Mouse (Mus musculus): Measurements from ENCODE around the gene Mllt11. TPM values are rescaled to one million over a fixed set of nuclear protein-coding genes. Genes with fewer than 3 reads are reported as not detected.
"Not testable (repeated sequence)": the region's sequence is repeated elsewhere in the genome, so short reads cannot be mapped to it uniquely, and the experiment has no call there.

Gene Mllt11
- total RNA-seq, 2 experiments from 2014 or later: 329 to 339 TPM

GRCm38 (mm10) chr3:95227214-95227613 is 4.8 kb downstream of the Mllt11 start:
- no peak for DNase-seq (ENCODE audit: low spot score in 2 of 2)
- intact Hi-C loops (cut with DNase I): loop anchor here (1.0 to 5.0 kb wide), 2 partner anchors 10 to 55 kb away; partner anchors contain the start of genes Gabpb2, Mindy1 and Prune1

GRCm38 (mm10) chr3:95224295-95224694 is 7.7 kb downstream of the Mllt11 start:
- intact Hi-C loops (cut with DNase I): no loop called here

DNA sequence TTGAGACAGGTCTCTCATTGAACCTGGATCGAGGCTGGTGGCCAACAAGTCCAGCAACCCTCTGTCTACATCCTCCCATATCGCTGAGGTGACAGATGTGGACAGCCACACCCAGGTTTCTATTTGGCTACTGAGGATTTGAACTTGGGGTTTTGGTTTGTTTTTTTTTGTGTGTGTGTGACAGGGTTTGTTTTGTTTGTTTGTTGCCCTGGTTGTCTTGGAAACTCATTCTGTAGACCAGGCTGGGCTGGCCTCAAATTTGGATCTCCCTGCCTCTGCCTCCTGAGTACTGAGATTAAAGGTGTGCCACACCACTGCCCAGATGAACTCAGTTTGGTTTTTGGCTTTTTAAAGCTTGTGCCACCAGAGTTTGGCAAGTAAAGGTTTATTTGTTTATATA is 8.9 kb downstream of the Mllt11 start:
- intact Hi-C loops (cut with DNase I): no loop called here
- DNase-seq (ENCODE audit: low spot score in 2 of 2): no peak

More at GRCm38 (mm10) chr3:95224295-95224694, 7.7 kb downstream of the Mllt11 start:
- no peak for DNase-seq (ENCODE audit: low spot score in 2 of 2)

GRCm38 (mm10) chr3:95218466-95219137 is 13.4 kb downstream of the Mllt11 start:
- DNase-seq (ENCODE audit: low spot score in 2 of 2): no peak
- intact Hi-C loops (cut with DNase I): loop anchor here (5.0 to 10.0 kb wide), 2 partner anchors 46 to 76 kb away; partner anchors contain the start of gene Tnfaip8l2

DNA sequence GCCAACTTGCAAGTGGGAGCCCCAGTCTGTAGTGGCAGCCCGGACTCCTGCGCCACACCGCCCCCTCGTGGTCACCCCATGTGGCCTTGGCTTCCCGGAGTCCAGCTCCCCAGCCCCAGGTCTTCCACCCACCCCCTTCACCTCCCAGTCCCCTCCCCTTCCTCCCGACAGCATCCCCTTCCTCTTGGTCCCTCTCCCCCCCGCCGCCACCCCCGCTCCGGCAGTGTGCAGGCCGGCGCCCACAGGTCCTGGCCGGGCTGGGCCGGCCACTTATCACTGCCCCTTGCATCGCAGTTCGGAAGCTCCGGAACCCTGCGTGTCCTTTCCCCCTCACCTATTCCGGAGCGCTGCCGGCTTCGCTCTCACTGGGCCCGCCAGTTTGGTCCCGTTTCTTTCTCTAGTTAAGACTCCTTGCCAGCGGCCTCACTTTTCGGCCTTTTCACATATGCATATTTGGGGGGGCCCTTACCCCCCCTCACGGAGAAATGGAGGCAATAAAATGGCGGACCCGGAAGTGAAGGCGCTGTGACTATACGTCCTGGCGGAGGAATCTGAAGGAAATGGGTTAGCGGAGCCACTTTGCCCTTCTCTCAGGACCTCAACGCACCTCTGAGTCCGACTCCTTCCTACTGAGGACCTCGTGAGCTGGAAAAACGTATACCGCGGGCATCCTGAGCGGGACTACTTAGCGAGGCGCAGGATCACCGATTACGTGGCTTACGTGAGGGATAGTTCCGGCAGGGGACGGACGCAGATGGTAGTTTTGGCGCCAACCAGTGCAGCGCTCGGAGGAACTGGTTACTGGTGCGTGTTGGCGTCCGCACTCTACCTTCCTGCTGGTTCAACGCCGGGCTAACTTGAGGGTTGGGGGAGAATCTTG is 14.5 kb downstream of the Mllt11 start, which contains the start of gene Gabpb2:
Gabpb2 (minus strand) TSS at position 662 of the 880 bp plus-strand sequence.
- DNase-seq (ENCODE audit: low spot score in 2 of 2): peak; percentile 88 to 90
- intact Hi-C loops (cut with DNase I): loop anchor here (1.0 to 10.0 kb wide), 3 partner anchors 10 to 75 kb away; partner anchors contain the start of gene Tnfaip8l2

GRCm38 (mm10) chr3:95216655-95217254 is 15.2 kb downstream of the Mllt11 start:
- DNase-seq (ENCODE audit: low spot score in 2 of 2): no peak
- intact Hi-C loops (cut with DNase I): loop anchor here (1.0 to 10.0 kb wide), 3 partner anchors 11 to 74 kb away; partner anchors contain the start of gene Tnfaip8l2

GRCm38 (mm10) chr3:95213609-95213975 is 18.4 kb downstream of the Mllt11 start:
- intact Hi-C loops (cut with DNase I): loop anchor here (10.0 kb wide), 1 partner anchor 51 kb away; no protein-coding TSS in a partner anchor
- no peak for DNase-seq (ENCODE audit: low spot score in 2 of 2)

- intact Hi-C loops (cut with DNase I): loop anchor here (10.0 kb wide), 1 partner anchor 52 kb away; no protein-coding TSS in a partner anchor
- DNase-seq (ENCODE audit: low spot score in 2 of 2): not testable (repeated sequence)
Measured at GRCm38 (mm10) chr3:95212889-95213608, 18.9 kb downstream of the Mllt11 start.

DNA sequence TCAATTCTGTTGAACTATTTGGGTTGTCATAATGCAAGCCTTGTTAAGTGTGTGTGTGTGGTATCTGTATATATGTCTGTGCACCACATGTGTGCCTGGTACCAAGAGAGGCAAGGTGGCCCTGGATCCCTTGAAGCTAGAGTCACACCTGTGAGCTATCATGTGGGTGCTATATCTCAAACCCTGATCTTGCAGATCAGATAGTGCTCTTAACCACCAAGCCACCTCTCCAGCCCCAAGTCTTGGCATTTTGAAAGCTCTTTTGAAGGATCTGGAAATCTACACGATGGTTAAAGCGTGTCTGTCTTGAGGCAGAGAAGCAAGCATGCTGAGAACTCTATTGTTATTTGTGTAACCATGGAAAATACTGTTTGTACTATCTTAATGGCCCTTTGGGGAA is 21.4 kb downstream of the Mllt11 start:
- intact Hi-C loops (cut with DNase I): loop anchor here (10.0 kb wide), 1 partner anchor 54 kb away; no protein-coding TSS in a partner anchor
- no peak for DNase-seq (ENCODE audit: low spot score in 2 of 2)

DNA sequence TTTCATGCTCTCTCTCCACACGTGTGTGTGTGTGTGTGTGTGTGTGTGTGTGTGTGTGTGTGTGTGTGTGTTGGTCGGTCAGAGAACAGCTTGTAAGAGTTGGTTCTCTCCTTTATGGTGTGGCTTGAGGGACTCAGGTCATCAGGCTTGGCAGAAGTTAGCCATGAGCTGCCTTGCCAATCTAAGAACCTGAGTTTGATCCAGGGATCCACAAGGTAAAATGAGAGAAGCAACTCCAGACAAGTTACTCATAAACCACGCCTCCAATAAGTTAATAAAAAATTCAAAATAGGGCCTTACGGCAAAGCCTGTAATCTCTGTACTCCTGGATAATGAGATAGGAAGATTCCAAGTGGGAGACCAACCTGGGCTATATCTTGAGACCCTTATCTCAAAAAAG is 23.7 kb downstream of the Mllt11 start:
- DNase-seq (ENCODE audit: low spot score in 2 of 2): no peak
- intact Hi-C loops (cut with DNase I): no loop called here

GRCm38 (mm10) chr3:95203880-95204279 is 28.1 kb downstream of the Mllt11 start:
- intact Hi-C loops (cut with DNase I): no loop called here
- peak in 1 of 2 experiments; percentile 84 for DNase-seq (ENCODE audit: low spot score in 2 of 2)

DNA sequence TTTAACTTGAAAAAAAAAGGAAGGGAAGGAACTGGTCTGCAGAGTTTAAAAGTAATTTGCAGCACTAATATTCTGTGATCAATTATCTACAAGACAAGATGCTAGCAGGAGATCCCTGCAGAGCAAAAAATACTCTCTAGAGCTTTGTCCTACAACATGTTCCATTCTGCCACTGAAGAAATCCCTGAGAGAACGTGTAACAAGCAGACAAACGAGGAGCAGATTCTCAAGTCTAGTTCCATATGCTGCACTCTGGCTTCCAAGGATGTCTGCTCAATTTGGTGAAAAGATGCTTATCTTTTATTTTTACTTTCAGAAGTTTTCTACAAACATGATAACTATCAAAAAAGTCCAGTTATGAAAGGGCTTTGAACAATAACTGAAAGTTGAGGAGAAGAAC is 31.4 kb downstream of the Mllt11 start:
- peak in 1 of 2 experiments; percentile 46 for DNase-seq (ENCODE audit: low spot score in 2 of 2)
- intact Hi-C loops (cut with DNase I): no loop called here

DNA sequence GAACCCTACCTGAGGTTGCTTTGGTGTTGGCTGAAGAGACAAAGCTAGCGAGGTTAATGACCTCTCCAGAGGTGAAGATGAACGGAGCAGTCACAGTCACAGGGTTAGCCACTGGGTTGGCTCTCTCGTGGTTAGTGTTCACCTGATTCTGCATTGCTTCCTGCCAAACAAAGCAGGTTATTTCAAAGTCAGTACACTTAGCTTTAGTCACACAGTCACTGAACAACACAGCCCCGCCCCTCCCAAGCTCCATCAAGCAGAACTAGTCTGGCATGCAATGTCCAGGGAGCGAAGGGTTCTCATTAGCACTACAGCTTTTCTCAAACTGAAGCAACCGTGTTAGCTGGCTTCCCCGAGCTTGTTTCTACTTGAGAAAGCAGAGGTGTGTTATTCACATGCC is 31.8 kb downstream of the Mllt11 start:
- DNase-seq (ENCODE audit: low spot score in 2 of 2): no peak
- intact Hi-C loops (cut with DNase I): no loop called here

DNA sequence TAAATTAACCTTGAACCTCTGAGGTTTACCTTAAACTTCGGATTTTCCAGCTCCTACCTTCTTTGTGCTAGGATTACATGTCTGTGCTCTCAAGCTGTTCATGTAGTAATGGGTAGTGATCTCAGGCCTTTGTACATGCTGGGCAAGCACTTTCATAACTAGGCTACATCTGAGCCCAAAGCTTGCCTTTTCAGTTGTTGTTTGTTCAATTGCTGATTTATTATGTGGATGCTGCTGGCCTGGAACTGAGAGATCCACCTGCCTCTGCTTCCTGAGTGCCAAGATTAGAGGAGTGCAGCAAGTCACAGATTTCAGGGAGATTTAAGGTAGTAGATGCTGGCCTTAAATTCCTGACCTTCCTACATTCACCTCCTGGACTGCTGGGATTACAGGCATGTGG is 32.9 kb downstream of the Mllt11 start:
- intact Hi-C loops (cut with DNase I): no loop called here
- no peak for DNase-seq (ENCODE audit: low spot score in 2 of 2)

GRCm38 (mm10) chr3:95195772-95196171 is 36.2 kb downstream of the Mllt11 start:
- intact Hi-C loops (cut with DNase I): no loop called here
- no peak for DNase-seq (ENCODE audit: low spot score in 2 of 2)

GRCm38 (mm10) chr3:95194721-95195135 is 37.2 kb downstream of the Mllt11 start:
- no peak for DNase-seq (ENCODE audit: low spot score in 2 of 2)
- intact Hi-C loops (cut with DNase I): no loop called here

DNA sequence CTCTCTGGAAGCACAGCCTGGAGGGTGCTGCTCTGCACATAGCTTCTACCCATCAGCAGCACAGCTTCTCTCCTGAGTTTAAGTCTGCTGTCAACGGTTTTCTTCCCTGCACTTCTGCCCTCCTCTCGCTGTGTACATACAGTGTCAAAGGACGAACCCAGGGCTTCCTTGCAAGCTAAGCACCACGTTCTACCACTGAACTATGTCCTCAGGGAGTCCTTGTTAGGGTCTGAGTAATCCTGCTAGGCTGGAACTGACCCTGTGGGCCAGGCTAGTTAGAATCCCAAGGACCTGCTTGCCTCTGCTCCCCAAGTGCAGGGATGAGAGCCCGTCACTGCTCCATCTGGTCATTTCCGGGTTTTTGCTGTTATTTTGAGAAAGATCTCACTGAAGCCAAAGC is 45.1 kb downstream of the Mllt11 start:
- no peak for DNase-seq (ENCODE audit: low spot score in 2 of 2)
- intact Hi-C loops (cut with DNase I): no loop called here

DNA sequence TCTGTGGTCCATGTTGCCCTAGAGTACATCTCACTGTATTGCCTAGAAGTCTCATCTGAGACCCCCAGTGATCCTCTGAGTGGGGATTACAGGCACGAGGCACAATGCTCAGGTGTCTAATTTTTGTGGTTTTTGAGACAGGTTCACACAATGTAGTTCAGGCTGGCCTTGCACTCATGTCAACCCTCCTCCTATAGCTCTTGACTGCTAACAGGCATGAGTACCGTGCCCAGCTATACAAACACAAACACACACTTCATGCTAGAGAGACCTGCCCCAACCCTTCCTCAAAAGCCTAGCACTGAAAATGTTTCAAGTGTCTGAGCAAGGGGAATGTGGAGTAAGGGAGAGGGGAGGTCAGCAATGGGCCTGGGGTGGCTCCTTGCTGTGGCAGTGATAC is 45.9 kb downstream of the Mllt11 start:
- DNase-seq (ENCODE audit: low spot score in 2 of 2): no peak
- intact Hi-C loops (cut with DNase I): no loop called here
